Mouse (Mus musculus): Measurements from ENCODE around the gene Plcg1. TPM values are rescaled to one million over a fixed set of nuclear protein-coding genes. Genes with fewer than 3 reads are reported as not detected.

Gene Plcg1
- polyA plus RNA-seq, 1 experiment, result 40.6 TPM

DNA sequence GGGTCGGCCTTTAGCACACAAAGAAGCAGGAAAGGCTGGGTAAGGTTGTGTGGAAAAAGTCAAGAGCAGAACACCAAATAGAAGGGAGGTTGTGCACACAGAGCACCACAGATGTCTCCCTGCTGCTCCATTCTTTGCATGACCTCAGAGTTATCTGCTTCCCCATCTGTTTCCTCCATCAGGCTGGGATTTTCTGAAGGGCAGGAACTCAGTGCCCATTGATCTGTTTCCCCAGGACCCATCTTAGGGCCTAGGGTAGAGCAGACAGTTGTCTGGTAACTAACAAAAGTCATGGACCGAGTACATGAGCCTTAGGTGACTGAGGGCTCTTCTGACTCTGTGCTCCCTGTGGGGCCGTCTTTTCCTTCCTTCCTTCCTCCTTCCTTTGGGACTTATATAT lies 10.5 kb downstream of the Plcg1 start:
- H3K4me1 ChIP-seq (ENCODE audit: control insufficient read depth, insufficient read depth, insufficient read length), result peaks cover 40% of the 10 kb centered on the region
- H3K27ac ChIP-seq (ENCODE audit: insufficient read depth, low read length), result peak overlapping the region; percentile 73
- no peak for TF ChIP-seq CTCF (IDR thresholded peaks at IDR 0.05; ENCODE audit: extremely low read depth, insufficient read depth, insufficient read length, insufficient replicate concordance)
- no peak for TF ChIP-seq POLR2A (IDR thresholded peaks at IDR 0.05; ENCODE audit: low read depth, low read length)
- no peaks in the 10 kb centered on the region for H3K36me3 ChIP-seq (ENCODE audit: control insufficient read depth, insufficient read depth, low read length)
- no peaks in the 10 kb centered on the region for H3K27me3 ChIP-seq (ENCODE audit: control insufficient read depth, insufficient read depth, low read length)
- no peak for DNase-seq (ENCODE audit: low read depth in 1 of 2, low spot score in 2 of 2)
- no peak overlapping the region for H3K4me3 ChIP-seq (ENCODE audit: extremely low read depth, insufficient read depth, insufficient read length)
- 14% methylated on average over 3 of the region's 3 CpGs for WGBS

DNA sequence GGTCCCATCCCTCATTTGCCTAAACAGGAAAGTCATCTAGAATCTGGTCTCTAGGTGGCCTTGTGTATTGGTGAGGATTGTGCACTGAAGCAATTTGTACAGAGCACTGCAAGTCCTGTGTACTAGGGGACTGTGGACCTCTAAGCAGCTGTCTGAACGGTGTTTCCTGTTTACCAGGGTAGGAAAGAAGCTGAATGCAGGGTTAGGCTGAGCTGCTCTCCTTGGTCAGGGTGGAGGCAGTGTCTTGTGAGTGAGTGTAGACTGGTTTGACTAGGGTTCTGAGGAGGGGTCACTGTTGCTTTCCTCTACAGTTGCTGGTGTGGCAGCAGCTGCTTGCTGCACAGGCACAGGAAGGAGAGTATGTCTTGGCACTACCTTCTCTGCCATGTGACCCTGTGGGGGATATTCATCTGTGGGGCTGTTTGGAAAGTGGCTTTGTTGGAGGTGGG lies 11.1 kb downstream of the Plcg1 start:
- 6% methylated on average over 1 of the region's 1 CpGs for WGBS
- Histone ChIP-seq H3K4me3 (ENCODE audit: extremely low read depth, insufficient read depth, insufficient read length) (no peak overlapping the region), H3K27ac (ENCODE audit: insufficient read depth, low read length) (peak overlapping the region; percentile 73), H3K4me1 (ENCODE audit: control insufficient read depth, insufficient read depth, insufficient read length) (peaks cover 45% of the 10 kb centered on the region), H3K36me3 (ENCODE audit: control insufficient read depth, insufficient read depth, low read length) (no peaks in the 10 kb centered on the region), H3K27me3 (ENCODE audit: control insufficient read depth, insufficient read depth, low read length) (no peaks in the 10 kb centered on the region)
- TF ChIP-seq CTCF (IDR thresholded peaks at IDR 0.05; ENCODE audit: extremely low read depth, insufficient read depth, insufficient read length, insufficient replicate concordance) (no peak), POLR2A (IDR thresholded peaks at IDR 0.05; ENCODE audit: low read depth, low read length) (no peak)
- no peak for DNase-seq (ENCODE audit: low read depth in 1 of 2, low spot score in 2 of 2)

DNA sequence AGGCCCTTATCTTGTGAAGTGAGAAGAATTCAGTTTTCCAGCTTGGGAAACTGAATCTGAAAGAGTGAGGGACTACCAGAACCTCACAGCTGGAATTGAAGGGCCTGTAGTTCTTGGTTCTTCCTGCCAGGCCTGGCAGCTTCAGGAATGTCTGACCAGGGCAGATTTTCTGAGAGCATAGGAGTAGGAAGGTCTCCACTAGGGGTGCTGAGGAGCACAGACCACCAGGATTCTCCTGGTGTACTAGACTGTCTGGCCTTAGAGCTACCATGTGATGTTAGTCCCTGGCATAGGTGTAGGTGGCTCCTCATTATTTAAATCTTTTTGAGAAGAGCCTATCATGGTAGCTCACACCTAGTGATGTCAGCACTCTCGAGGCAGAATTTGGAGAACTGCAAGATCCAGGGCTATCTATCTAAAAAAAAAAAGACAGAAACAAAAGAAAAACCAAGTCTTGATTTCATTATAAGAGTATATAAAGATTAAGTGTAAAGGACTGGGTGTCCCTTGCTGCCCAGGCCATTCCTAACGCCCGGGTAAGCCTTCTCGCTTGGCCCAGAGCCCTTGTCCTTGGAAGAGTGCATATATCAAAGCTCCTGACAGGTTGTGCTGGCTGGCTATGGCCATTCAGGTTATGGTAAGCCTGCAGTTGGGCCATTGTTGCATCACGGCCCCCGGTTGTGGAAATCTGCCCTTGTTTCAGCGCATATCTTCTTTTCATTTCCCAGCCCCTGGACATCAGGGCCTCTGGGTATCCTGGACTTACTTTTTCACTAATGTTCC lies 13.1 kb downstream of the Plcg1 start:
- no peak for TF ChIP-seq POLR2A (IDR thresholded peaks at IDR 0.05; ENCODE audit: low read depth, low read length)
- peak; percentile 12; the same call in 1 of the 2 replicates for TF ChIP-seq CTCF (IDR thresholded peaks at IDR 0.05; ENCODE audit: extremely low read depth, insufficient read depth, insufficient read length, insufficient replicate concordance)
- H3K27me3 ChIP-seq (ENCODE audit: control insufficient read depth, insufficient read depth, low read length), result no peaks in the 10 kb centered on the region
- peak in 1 of 2 experiments; percentile 55 for DNase-seq (ENCODE audit: low read depth in 1 of 2, low spot score in 2 of 2)
- peaks cover 6% of the 10 kb centered on the region for H3K36me3 ChIP-seq (ENCODE audit: control insufficient read depth, insufficient read depth, low read length)
- H3K27ac ChIP-seq (ENCODE audit: insufficient read depth, low read length), result peak overlapping the region; percentile 27; the same call in 1 of the 2 replicates
- H3K4me3 ChIP-seq (ENCODE audit: extremely low read depth, insufficient read depth, insufficient read length), result no peak overlapping the region
- WGBS, result 80% methylated on average over 7 of the region's 7 CpGs
- peaks cover 45% of the 10 kb centered on the region for H3K4me1 ChIP-seq (ENCODE audit: control insufficient read depth, insufficient read depth, insufficient read length)

DNA sequence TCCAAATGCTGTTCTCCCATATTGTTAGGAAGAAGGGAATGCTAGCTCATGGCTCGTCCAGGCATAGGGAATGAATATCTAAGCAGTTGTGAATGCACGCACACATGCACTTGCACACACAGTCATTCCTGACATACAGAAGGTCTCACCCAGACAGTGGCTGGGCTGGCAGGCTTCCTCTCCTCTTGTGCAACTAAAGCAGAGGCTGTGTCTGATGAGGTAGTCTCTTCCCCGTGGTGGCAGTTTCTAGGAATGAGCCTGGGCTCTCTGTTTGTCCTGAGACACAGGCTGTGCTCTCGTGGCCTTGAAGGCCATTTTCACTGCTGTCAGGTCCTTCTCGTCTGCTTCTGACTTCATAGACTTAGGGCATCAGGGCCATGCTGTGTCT lies 13.7 kb downstream of the Plcg1 start:
- TF ChIP-seq CTCF (IDR thresholded peaks at IDR 0.05; ENCODE audit: extremely low read depth, insufficient read depth, insufficient read length, insufficient replicate concordance), result no peak
- TF ChIP-seq POLR2A (IDR thresholded peaks at IDR 0.05; ENCODE audit: low read depth, low read length), result no peak
- Histone ChIP-seq H3K27me3 (ENCODE audit: control insufficient read depth, insufficient read depth, low read length) (no peaks in the 10 kb centered on the region), H3K36me3 (ENCODE audit: control insufficient read depth, insufficient read depth, low read length) (peaks cover 7% of the 10 kb centered on the region), H3K4me1 (ENCODE audit: control insufficient read depth, insufficient read depth, insufficient read length) (peaks cover 45% of the 10 kb centered on the region), H3K27ac (ENCODE audit: insufficient read depth, low read length) (0 out of 2 replicates have a peak overlapping the region, but pooled peaks have one; percentile 24), H3K4me3 (ENCODE audit: extremely low read depth, insufficient read depth, insufficient read length) (no peak overlapping the region)
- DNase-seq (ENCODE audit: low read depth in 1 of 2, low spot score in 2 of 2), result no peak
- WGBS, result 64% methylated on average over 5 of the region's 5 CpGs

DNA sequence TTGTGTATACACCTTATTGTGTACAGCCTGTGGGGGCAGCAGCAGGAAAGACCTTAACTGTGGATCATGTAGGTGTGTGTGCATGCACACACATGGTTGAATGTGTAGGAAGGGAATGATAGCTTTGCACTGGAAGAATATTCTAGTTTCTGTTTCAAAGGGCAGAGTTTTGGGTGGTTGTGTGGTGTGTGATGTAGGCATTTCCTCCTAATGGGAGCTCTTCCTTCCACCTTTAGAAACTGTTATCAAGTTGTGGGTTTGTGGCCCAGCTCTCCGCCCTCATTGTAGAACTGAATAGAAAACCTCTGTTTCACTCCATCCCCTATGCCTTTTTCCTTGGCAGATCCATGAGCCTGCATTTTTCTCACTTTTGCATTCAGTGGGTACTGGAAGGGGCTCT lies 14.4 kb downstream of the Plcg1 start:
- H3K4me1 ChIP-seq (ENCODE audit: control insufficient read depth, insufficient read depth, insufficient read length), result peaks cover 45% of the 10 kb centered on the region
- H3K36me3 ChIP-seq (ENCODE audit: control insufficient read depth, insufficient read depth, low read length), result peaks cover 7% of the 10 kb centered on the region
- no peak for TF ChIP-seq CTCF (IDR thresholded peaks at IDR 0.05; ENCODE audit: extremely low read depth, insufficient read depth, insufficient read length, insufficient replicate concordance)
- no peak for TF ChIP-seq POLR2A (IDR thresholded peaks at IDR 0.05; ENCODE audit: low read depth, low read length)
- no peaks in the 10 kb centered on the region for H3K27me3 ChIP-seq (ENCODE audit: control insufficient read depth, insufficient read depth, low read length)
- DNase-seq (ENCODE audit: low read depth in 1 of 2, low spot score in 2 of 2), result no peak
- no peak overlapping the region for H3K4me3 ChIP-seq (ENCODE audit: extremely low read depth, insufficient read depth, insufficient read length)
- WGBS, result 64% methylated on average over 1 of the region's 1 CpGs
- peak overlapping the region; percentile 24; the same call in 1 of the 2 replicates for H3K27ac ChIP-seq (ENCODE audit: insufficient read depth, low read length)

DNA sequence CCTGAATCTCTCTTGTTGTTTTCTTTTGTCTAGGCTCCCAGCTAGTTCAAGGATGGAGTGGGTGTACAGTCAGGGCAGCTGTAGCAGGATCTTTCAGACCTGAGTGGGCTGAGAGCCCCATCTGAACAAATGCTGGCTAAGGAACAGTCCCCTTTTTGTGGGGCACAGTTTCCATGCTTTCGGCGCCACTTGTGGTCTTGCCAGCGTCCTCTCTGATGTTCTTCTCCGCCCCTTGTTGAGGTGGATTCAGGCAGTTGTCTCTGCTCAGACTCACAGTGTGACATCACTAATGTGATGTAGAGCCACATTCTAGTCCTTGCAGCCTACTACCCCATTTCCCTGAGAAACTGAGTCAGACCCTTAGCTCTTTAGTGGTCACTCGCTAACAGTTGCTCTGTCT lies 15.5 kb downstream of the Plcg1 start:
- H3K36me3 ChIP-seq (ENCODE audit: control insufficient read depth, insufficient read depth, low read length), result peaks cover 13% of the 10 kb centered on the region
- no peaks in the 10 kb centered on the region for H3K27me3 ChIP-seq (ENCODE audit: control insufficient read depth, insufficient read depth, low read length)
- H3K4me1 ChIP-seq (ENCODE audit: control insufficient read depth, insufficient read depth, insufficient read length), result peaks cover 40% of the 10 kb centered on the region; the same call in 1 of the 2 replicates
- H3K4me3 ChIP-seq (ENCODE audit: extremely low read depth, insufficient read depth, insufficient read length), result no peak overlapping the region
- H3K27ac ChIP-seq (ENCODE audit: insufficient read depth, low read length), result 0 out of 2 replicates have a peak overlapping the region, but pooled peaks have one; percentile 12
- WGBS, result 65% methylated on average over 5 of the region's 5 CpGs
- no peak for TF ChIP-seq POLR2A (IDR thresholded peaks at IDR 0.05; ENCODE audit: low read depth, low read length)
- TF ChIP-seq CTCF (IDR thresholded peaks at IDR 0.05; ENCODE audit: extremely low read depth, insufficient read depth, insufficient read length, insufficient replicate concordance), result no peak
- DNase-seq (ENCODE audit: low read depth in 1 of 2, low spot score in 2 of 2), result no peak

DNA sequence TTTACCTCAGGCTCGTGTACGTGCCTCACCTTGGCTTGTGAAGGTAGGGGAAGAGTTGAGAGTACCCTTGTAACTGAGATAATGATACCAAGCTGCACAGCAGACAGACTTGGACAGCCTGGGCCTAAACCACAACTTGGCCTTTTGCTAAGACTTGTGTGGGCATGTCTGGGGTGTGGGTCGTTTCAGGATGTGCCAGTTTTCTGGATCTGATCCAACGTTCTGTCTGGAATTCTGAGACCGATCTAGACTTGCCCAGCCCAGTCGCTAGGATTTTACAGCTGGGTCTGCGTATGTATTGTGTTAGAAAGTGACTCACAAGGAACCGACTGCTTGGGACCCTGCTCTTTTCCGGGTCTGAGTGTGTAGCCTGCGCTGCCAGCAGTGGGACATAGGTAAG lies 16.0 kb downstream of the Plcg1 start:
- DNase-seq (ENCODE audit: low read depth in 1 of 2, low spot score in 2 of 2), result no peak
- Histone ChIP-seq H3K27ac (ENCODE audit: insufficient read depth, low read length) (no peak overlapping the region), H3K4me3 (ENCODE audit: extremely low read depth, insufficient read depth, insufficient read length) (no peak overlapping the region), H3K27me3 (ENCODE audit: control insufficient read depth, insufficient read depth, low read length) (no peaks in the 10 kb centered on the region), H3K4me1 (ENCODE audit: control insufficient read depth, insufficient read depth, insufficient read length) (peaks cover 37% of the 10 kb centered on the region; the same call in 1 of the 2 replicates), H3K36me3 (ENCODE audit: control insufficient read depth, insufficient read depth, low read length) (peaks cover 16% of the 10 kb centered on the region)
- WGBS, result 80% methylated on average over 10 of the region's 10 CpGs
- TF ChIP-seq POLR2A (IDR thresholded peaks at IDR 0.05; ENCODE audit: low read depth, low read length) (no peak), CTCF (IDR thresholded peaks at IDR 0.05; ENCODE audit: extremely low read depth, insufficient read depth, insufficient read length, insufficient replicate concordance) (no peak)

All from spleen, adult 2 months (tissue).